Mouse (Mus musculus): ENCODE measurements around the gene Nectin2. TPM values are rescaled to one million over a fixed set of nuclear protein-coding genes. Genes with fewer than 3 reads are reported as not detected.

Nectin2 gene
- total and polyA plus RNA-seq, 3 experiments = 29.4 to 41.4 (median 30.2) TPM

DNA sequence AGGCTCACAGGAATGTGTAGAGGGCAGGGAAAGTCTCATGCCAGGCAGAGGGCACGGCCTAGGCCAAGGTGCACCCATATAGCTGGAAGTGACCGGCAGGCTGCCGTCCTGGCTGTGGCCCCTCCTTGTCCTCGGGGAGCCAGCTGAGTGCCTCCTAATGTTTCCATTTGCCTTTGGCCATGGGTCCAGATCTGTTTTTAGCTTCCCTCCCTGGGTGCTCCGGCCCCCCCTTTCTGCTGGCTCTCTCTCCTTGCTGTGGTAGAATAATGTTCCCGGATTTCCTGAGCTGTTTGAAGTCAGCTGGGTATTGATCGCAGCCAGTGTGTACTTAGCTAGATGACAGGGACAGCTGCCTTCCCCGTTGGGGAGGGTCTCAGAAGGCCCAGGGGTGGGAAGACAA is 33.3 kb upstream of the Nectin2 start:
- Histone ChIP-seq H3K79me2 (replicated peaks; ENCODE audit: control insufficient read depth, insufficient read depth, low read length) (no peaks in the 10 kb centered on the region), H3K27ac (peak overlapping the region; percentile 91), H3K9ac (ENCODE audit: low read depth, low read length) (peak overlapping the region; percentile 37; the same call in 1 of the 2 replicates), H3K4me1 (ENCODE audit: control insufficient read depth, insufficient read depth, low read length) (peaks cover 8% of the 10 kb centered on the region), H3K4me3 (no peak overlapping the region), H3K27me3 (ENCODE audit: control insufficient read depth, insufficient read depth, low read length) (no peaks in the 10 kb centered on the region), H3K36me3 (ENCODE audit: control insufficient read depth, insufficient read depth, low read length) (no peaks in the 10 kb centered on the region; the same call in 1 of the 2 replicates)
- WGBS = 12% methylated on average over 8 of the region's 8 CpGs
- DNase-seq = peak; percentile 79 to 85
- no peak; the same call in none of the 2 replicates for TF ChIP-seq EP300 (IDR thresholded peaks at IDR 0.05; ENCODE audit: insufficient read depth, low read depth, low read length)
- TF ChIP-seq CTCF (IDR thresholded peaks at IDR 0.05) = 0 out of 2 replicates have a peak, but pooled peaks have one; percentile 7
- TF ChIP-seq POLR2A (IDR thresholded peaks at IDR 0.05; ENCODE audit: insufficient read depth, low read depth, low read length) = peak; percentile 36; the same call in 1 of the 2 replicates
- intact Hi-C loops (cut with DNase I) = loop anchor here (1.0 kb wide), 2 partner anchors 27 to 33 kb away; partner anchors contain the start of gene Nectin2

DNA sequence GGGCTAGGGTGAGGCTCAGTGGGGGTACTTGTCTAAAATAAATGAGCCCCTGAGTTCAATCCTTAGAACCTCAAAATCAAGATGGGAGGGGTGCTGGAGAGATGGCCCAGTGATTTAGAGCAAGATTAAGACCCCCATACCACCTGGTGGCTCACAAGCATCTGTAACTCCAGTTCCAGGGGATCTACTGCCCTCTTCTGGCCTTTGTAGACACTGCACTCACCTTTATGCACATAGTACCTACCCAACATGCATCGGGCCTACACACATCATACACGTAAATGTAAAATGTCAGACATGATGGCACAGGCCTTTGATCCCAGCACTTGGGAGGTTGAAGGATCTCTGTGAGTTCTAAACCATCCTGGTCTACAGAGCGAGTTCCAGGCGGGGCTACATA is 32.4 kb upstream of the Nectin2 start:
- Histone ChIP-seq H3K79me2 (replicated peaks; ENCODE audit: control insufficient read depth, insufficient read depth, low read length) (no peaks in the 10 kb centered on the region), H3K27me3 (ENCODE audit: control insufficient read depth, insufficient read depth, low read length) (no peaks in the 10 kb centered on the region), H3K4me1 (ENCODE audit: control insufficient read depth, insufficient read depth, low read length) (peaks cover 8% of the 10 kb centered on the region), H3K27ac (peak overlapping the region; percentile 91), H3K4me3 (no peak overlapping the region), H3K9ac (ENCODE audit: low read depth, low read length) (no peak overlapping the region), H3K36me3 (ENCODE audit: control insufficient read depth, insufficient read depth, low read length) (no peaks in the 10 kb centered on the region; the same call in 1 of the 2 replicates)
- DNase-seq = no peak
- TF ChIP-seq POLR2A (IDR thresholded peaks at IDR 0.05; ENCODE audit: insufficient read depth, low read depth, low read length) (no peak), EP300 (IDR thresholded peaks at IDR 0.05; ENCODE audit: insufficient read depth, low read depth, low read length) (0 out of 2 replicates have a peak, but pooled peaks have one; percentile 19), CTCF (IDR thresholded peaks at IDR 0.05) (peak; percentile 76)
- WGBS = 91% methylated on average over 4 of the region's 4 CpGs
- intact Hi-C loops (cut with DNase I) = loop anchor here (1.0 kb wide), 1 partner anchor 32 kb away; the partner anchor contains the start of gene Nectin2

DNA sequence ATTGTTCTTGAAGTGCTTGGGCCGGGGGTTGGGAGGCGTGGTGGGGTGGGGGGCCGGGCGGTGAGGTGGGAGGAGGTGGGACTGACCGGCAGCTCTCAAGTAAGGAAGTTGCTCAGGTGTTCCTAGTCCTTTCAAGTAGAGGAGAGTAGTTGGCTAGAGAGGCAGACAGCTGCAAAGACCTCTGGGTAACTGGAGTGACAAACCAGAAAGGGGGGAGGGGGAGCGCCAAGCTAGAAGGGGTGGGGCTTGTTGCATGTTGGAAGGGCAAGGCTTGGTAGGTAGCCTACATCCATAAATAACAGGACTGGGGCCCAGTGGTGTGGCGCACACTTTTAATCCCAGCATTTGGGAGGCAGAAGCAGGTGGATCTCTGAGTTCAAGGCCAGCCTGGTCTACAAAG is 31.5 kb upstream of the Nectin2 start:
- H3K27ac ChIP-seq = no peak overlapping the region
- H3K79me2 ChIP-seq (replicated peaks; ENCODE audit: control insufficient read depth, insufficient read depth, low read length) = no peaks in the 10 kb centered on the region
- no peaks in the 10 kb centered on the region; the same call in 1 of the 2 replicates for H3K36me3 ChIP-seq (ENCODE audit: control insufficient read depth, insufficient read depth, low read length)
- intact Hi-C loops (cut with DNase I) = no loop called here
- H3K4me1 ChIP-seq (ENCODE audit: control insufficient read depth, insufficient read depth, low read length) = peaks cover 8% of the 10 kb centered on the region
- DNase-seq = no peak
- H3K4me3 ChIP-seq = no peak overlapping the region
- H3K27me3 ChIP-seq (ENCODE audit: control insufficient read depth, insufficient read depth, low read length) = no peaks in the 10 kb centered on the region
- no peak for TF ChIP-seq CTCF (IDR thresholded peaks at IDR 0.05)
- no peak for TF ChIP-seq EP300 (IDR thresholded peaks at IDR 0.05; ENCODE audit: insufficient read depth, low read depth, low read length)
- no peak for TF ChIP-seq POLR2A (IDR thresholded peaks at IDR 0.05; ENCODE audit: insufficient read depth, low read depth, low read length)
- H3K9ac ChIP-seq (ENCODE audit: low read depth, low read length) = no peak overlapping the region
- 85% methylated on average over 7 of the region's 7 CpGs for WGBS

DNA sequence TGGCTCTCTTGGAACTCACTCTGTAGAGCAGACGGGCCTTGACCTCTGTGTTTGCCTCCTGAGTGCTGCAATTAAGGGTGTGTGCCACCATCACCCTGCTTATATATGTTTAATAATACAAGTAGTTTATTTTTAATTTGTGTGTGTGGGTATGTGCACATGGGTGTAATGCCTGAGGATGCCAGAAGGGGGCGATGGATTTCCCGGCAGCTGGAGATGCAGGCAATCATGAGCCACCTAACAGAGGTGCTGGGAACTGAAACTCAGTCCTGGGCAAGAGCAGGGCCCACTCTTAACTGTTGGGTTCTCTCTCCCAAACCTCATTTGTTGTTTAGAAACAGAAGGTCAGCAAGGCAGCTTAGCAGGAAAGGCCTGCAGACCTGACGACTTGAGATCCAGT is 29.6 kb upstream of the Nectin2 start:
- TF ChIP-seq EP300 (IDR thresholded peaks at IDR 0.05; ENCODE audit: insufficient read depth, low read depth, low read length) (no peak), CTCF (IDR thresholded peaks at IDR 0.05) (peak; percentile 47)
- no peak for DNase-seq
- H3K4me1 ChIP-seq (ENCODE audit: control insufficient read depth, insufficient read depth, low read length) = peaks cover 8% of the 10 kb centered on the region
- H3K9ac ChIP-seq (ENCODE audit: low read depth, low read length) = no peak overlapping the region
- H3K79me2 ChIP-seq (replicated peaks; ENCODE audit: control insufficient read depth, insufficient read depth, low read length) = no peaks in the 10 kb centered on the region
- no peaks in the 10 kb centered on the region; the same call in 1 of the 2 replicates for H3K36me3 ChIP-seq (ENCODE audit: control insufficient read depth, insufficient read depth, low read length)
- intact Hi-C loops (cut with DNase I) = no loop called here
- H3K27ac ChIP-seq = no peak overlapping the region
- H3K4me3 ChIP-seq = no peak overlapping the region
- WGBS = 74% methylated on average over 4 of the region's 4 CpGs
- H3K27me3 ChIP-seq (ENCODE audit: control insufficient read depth, insufficient read depth, low read length) = no peaks in the 10 kb centered on the region

DNA sequence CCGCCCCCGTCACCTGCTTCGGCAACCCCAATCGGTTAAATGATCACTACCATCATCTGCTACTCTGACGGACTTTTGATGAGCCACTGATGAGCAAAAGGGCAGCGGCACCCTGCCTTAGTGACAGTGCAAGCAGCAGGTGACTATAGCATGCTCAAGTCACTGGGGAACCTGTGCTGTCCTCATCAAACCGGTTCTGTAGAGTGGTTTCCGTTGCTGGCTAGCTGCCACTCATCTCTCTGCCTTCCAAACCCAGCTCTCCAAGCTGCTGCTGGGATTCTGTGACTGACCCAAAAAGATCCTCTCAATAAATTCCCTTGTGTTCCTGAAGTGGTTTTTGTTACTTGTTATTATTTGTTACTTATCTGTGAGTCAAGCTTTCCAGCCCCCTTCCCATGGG is 28.4 kb upstream of the Nectin2 start:
- DNase-seq = no peak
- H3K4me1 ChIP-seq (ENCODE audit: control insufficient read depth, insufficient read depth, low read length) = peaks cover 5% of the 10 kb centered on the region
- no peak overlapping the region for H3K27ac ChIP-seq
- no peak overlapping the region for H3K9ac ChIP-seq (ENCODE audit: low read depth, low read length)
- intact Hi-C loops (cut with DNase I) = no loop called here
- TF ChIP-seq EP300 (IDR thresholded peaks at IDR 0.05; ENCODE audit: insufficient read depth, low read depth, low read length) (no peak), CTCF (IDR thresholded peaks at IDR 0.05) (no peak), POLR2A (IDR thresholded peaks at IDR 0.05; ENCODE audit: insufficient read depth, low read depth, low read length) (no peak)
- no peak overlapping the region for H3K4me3 ChIP-seq
- H3K27me3 ChIP-seq (ENCODE audit: control insufficient read depth, insufficient read depth, low read length) = no peaks in the 10 kb centered on the region
- no peaks in the 10 kb centered on the region; the same call in 1 of the 2 replicates for H3K36me3 ChIP-seq (ENCODE audit: control insufficient read depth, insufficient read depth, low read length)
- 77% methylated on average over 8 of the region's 8 CpGs for WGBS
- no peaks in the 10 kb centered on the region for H3K79me2 ChIP-seq (replicated peaks; ENCODE audit: control insufficient read depth, insufficient read depth, low read length)

DNA sequence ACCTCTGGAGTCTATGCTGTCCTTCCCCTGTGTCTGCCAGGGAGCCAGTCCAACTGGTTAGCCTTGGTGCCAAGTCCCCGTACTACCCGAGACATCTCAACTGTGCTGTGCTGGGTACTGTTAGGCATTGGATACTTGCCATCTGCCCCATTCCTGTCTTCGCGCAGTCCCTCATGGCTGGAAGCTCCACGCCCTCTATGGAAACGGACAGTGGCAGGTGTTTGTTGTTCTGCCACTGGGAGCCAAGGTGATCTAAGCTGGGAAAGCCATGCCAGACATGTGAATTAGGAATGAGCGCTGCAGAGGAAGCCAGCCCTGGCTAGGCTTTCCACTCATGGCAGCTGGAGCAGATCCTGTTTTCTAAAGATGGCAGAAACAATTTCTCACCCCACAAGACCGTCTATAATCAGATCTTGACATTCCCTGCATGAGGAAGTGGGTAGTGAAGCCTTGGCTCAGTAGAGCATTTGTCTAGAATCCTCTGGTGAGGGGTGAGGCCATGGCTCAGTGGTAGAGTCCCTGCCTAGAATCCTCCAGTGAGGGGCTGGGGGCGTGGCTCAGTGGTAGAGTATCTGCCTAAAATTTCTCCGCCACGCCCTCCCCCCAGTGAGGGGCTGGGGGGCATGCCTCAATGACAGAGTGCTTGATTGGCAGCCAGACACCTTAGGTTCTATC is 26.9 kb upstream of the Nectin2 start:
- peak overlapping the region; percentile 66 for H3K27ac ChIP-seq
- 60% methylated on average over 11 of the region's 11 CpGs for WGBS

More for the DNA sequence above, 26.9 kb upstream of the Nectin2 start:
- no peak for TF ChIP-seq POLR2A (IDR thresholded peaks at IDR 0.05; ENCODE audit: insufficient read depth, low read depth, low read length)
- TF ChIP-seq CTCF (IDR thresholded peaks at IDR 0.05) = no peak
- TF ChIP-seq EP300 (IDR thresholded peaks at IDR 0.05; ENCODE audit: insufficient read depth, low read depth, low read length) = peak; percentile 89
- intact Hi-C loops (cut with DNase I) = no loop called here
- H3K36me3 ChIP-seq (ENCODE audit: control insufficient read depth, insufficient read depth, low read length) = no peaks in the 10 kb centered on the region
- no peaks in the 10 kb centered on the region for H3K79me2 ChIP-seq (replicated peaks; ENCODE audit: control insufficient read depth, insufficient read depth, low read length)
- no peaks in the 10 kb centered on the region for H3K4me1 ChIP-seq (ENCODE audit: control insufficient read depth, insufficient read depth, low read length)
- no peaks in the 10 kb centered on the region for H3K27me3 ChIP-seq (ENCODE audit: control insufficient read depth, insufficient read depth, low read length)
- peak; percentile 47 to 80 for DNase-seq
- no peak overlapping the region for H3K4me3 ChIP-seq
- no peak overlapping the region for H3K9ac ChIP-seq (ENCODE audit: low read depth, low read length)
